Mouse (Mus musculus) CD8-positive naive resting alpha-beta T cell, adult 2 months (primary cell): Measurements from ENCODE around the gene Cdh22.

Source experiments
- DNase-seq, 2 experiments: peaks; one replicate each; pipeline ENCODE4 v3.0.0; 2022; ENCODE audit warnings: low read depth in 2 of 2, low spot score in 2 of 2

Gene Cdh22

DNA sequence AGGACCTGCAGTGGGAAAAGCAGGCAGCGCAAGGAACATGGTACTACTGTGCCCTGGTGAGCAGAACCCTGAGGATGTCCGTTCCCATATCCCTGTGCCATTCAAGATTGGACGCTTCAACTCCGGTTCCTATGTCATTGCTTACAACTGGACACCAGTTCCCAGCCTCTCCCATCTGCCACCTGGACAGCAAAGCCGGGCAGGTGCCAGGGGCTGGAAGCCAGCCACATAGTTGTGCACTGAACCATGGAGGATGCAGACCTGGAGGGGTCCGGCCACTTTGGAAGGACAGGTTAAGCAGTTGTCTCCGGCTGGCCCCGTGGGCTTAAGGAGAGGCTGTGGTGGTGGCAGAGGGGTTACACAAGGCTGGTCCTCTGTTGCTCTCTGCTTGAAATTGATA lies 17.7 kb upstream of the Cdh22 start:
- DNase-seq, result no peak

DNA sequence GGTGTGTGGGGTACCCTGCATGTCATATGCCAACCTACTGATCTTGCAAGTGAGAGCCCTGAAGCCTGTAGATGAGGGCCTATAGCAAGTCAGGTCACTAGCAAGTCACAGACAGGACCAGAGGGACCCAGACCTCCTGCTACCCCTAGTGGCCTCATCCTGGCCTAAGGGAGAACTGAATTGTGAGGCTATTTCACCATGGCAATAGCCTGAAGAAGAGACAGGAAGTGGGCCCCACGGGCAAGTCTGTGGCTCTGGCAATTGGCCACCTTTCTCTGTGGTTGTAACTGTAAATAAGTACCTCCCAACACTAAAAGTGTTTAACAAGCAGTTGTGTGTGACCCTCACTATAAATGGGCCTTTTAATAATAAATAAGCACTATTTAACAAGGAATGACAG lies 16.2 kb upstream of the Cdh22 start:
- no peak for DNase-seq

DNA sequence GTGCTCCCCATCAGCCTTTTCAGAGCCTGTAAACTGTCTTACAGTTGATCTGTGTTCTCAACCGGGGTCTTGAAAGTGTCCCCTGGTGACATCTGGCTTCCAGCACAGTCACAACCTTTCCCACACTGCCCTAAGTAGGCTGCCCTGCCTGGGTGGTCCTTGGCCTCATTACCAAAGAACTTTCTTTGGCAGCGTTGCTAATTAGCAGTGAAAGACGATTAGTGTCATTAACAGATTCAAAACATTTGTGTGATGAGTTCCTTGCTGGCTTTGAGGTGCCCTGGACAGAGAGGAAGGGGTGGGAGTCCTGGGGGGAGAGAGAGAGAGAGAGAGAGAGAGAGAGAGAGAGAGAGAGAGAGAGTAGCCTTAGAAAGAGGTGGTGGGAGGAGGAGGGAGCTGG lies 14.3 kb upstream of the Cdh22 start:
- DNase-seq, result no peak

DNA sequence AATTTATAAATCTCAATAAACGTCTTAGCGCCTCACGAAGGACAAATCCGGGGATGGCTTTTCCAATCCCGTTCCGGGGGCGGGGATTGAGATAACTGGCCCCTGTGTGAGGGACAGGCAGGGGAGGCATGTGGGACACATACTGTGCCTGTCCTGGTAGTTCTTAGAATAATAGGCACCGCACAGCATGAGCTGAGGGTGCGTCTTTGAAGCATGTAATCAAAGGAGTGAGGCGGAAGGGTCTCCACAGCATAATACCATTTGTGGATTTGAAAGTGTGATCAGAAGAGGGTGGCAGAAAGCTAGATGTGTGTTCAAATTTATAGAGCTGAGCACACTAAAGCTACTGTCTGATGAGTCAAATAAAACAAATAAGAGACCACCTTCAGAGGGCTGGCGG lies 11.7 kb upstream of the Cdh22 start:
- no peak for DNase-seq

DNA sequence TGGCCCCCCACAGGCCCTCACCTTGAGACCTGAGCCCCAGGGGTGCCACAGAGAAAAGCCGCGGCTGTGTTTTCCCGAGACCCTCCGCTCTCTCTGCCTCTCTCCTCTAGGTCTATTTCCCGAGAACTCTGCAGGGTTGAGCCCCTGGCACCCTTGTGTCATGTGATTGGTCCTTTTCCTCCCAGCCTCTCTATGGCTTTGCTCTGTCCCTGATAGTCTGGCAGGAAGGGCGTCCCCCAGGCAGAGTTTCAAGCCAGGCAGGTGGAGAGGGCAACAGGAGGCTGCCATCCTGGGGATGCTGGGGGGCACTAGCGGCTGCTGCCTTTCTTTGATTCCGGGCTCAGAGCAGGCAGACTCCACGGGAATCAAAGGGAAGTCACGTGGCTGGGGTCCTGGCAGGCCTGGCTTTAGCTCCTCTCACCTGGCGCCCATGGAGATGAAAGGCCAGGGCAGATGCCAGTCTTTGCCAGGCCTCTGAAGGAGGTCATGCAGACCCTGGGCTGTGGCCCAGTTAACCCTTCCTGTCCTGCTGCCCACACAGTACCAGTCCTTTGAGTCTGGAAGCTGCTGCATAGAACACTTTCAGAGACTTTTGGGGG lies 8.6 kb upstream of the Cdh22 start:
- DNase-seq, result no peak

DNA sequence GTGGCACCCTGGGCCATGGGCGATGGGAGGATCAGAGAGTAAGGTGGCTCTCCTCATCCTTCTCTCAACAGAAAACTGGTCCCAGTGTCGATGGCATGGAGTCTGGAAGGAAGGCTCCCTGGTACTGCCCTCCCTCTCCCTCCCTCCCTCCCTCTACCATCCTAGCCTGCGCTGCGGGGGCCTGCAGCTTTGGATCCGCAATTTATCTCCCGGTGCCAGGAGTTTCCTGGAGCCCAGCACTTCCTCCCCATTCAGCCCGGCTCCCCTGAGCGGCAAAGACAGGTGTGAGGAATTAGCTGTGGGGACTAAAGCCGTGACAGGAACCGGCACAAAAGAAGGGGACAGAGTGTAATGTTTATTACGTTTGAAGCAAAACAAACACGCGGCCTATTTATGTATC lies 7.9 kb upstream of the Cdh22 start:
- DNase-seq, result no peak

DNA sequence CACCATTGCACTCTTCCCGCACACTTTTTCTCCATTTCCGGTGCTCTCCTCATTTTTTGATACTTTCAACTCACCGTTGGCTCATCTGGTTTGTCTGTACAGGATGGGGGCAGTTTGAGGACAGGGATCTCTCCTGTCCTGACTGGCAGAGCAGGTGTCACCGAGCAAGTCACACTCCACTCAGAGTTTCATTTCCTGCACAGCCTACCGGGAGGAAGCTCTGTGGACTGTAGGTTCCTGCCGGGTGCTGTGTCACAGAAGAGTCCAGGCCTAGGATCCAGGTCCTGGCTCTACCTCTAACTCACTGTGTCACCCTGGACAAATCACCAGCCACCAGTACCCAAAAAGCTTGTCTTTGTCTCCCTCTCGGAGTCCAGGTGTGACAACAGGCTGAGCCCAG lies 7.1 kb upstream of the Cdh22 start:
- DNase-seq, result no peak

DNA sequence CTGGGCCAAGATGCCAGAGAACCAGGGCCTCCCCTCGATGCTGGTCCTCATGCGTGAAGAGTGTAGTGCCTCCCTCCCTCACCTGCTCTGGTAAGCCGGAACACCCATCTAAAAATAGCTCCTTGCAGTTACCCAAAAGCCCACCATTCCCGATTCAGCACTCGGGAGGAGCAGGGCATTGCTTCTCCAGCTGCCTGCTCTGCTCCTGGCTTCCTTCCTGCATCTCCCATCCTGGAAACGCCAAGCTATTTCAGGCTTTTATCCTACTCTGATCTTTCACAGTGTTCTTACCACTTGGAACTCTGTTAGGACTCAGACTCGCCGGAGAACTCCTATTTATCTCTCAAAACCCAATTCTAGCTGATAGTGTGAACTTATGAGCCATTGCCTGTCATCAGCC lies 5.7 kb upstream of the Cdh22 start:
- no peak for DNase-seq

DNA sequence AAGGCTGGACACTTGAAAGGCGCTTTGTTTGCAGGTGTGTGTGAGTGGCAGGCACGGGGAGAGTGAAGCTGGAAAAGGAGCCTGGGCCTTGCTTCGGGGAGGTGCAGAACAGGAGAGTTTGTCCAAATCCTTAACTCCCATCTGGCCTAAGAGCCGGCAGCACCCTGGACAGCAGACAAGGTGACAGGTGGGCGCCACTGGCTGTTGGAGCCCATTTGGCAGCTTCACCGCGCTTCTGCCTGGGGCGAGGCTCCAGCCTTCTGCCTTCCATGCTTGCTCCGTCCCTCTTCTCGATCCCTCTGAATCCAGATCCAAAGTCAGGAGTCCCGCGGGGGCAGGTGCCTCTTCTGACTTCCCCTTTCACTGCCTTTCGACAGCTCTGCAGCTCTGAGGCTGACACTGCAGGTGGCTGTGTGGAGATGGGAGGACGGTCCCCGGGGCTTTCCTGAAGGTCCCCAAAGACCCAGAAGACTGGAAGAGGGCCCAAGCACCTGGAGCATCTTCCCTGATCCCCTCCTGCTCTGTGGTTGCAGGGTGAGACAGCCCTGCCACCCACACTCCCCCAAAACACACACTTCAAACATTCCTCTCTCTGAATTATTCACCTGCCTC lies 5.0 kb upstream of the Cdh22 start:
- no peak for DNase-seq

DNA sequence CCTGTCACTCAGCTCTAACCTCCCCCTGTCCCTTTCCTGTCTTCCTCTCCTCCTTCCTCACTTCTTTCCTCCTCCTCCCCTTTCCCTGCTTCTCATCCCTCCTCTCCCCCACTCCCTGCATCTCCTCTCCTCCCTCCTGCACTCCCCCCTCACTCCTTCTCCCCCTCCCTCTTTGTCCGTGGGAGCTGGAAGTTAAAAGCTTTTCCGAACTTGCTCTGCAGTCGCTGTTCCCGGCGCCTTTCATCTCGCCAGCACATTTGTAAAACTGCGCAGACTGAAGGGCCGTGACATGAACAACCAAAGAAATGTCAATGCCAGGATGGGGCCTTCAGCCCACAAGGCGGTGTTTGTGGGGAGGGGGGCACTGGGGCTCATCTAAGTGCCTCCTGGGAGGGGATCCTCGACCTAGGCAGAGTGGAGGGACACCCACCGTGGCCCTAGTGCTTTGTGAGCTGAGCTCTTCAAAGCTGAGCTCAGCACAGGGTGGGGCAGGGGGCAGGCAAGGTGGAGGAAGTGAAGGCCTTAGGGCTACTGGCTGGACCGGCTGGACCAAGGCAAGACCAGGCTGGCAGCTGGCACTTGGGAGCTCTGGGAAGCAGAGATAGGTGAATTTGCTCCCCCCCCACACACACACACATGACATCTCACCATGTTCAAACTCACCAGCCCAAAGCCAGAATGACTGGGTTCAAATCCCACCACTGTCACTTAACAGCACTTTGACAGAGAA lies 3.9 kb upstream of the Cdh22 start:
- DNase-seq, result no peak

DNA sequence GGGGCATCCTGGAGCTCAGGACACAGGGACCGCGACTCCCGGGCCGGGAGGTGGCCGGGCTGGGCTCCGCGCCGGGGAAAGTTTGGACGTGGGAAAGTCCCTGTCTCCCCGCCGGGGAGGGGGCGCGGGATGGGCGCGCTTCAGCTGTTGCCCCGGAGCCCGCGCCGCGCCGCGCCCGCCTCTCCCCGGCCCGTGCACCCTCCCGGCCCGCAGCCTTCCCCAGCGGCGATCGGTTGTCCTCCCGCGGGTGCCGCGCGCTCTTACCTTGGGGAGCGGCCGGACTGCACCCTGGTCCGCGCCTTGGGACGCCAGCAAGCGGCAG lies 401 bp downstream of the Cdh22 start:
- DNase-seq, result no peak

DNA sequence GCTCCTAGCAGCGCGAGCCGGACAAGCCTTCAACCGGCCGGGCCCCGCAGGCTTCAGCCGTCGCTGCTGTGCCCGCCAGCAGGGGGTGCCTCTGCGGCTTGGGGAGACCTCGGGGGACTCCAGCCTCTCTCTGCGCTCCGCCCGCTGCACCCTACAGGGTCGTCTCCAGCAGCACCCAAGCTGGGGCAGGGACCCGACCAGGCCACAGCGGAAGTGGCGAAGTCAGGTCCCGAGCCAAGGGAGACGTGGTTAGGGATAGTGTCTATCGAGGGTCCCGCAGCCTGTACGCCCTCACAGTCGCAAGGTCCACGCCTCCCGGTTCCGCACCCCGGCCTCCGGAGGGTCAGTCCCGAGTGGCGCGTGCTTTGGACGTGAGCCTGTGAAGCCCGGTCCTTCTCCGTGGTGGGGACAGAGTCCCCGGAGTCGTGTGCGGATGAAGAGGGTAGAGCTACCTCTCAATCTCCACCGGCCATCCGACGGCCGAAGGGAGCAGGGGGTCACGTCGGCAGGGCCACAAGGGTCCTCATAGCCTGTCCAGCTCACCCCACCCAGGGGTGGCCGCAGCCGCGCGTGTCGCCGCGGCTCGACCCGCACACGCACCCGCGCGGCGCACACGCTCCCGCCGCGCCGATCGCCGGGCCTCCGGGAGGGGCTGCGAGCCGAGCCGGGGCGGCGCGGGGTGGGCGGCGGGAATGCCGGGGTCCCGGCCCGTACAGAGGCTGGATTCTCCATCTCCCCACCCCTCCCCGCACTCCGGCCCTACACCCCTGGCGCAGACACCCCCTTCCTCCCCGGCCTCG lies 962 bp downstream of the Cdh22 start:
- DNase-seq, result peak; percentile 10 to 13

DNA sequence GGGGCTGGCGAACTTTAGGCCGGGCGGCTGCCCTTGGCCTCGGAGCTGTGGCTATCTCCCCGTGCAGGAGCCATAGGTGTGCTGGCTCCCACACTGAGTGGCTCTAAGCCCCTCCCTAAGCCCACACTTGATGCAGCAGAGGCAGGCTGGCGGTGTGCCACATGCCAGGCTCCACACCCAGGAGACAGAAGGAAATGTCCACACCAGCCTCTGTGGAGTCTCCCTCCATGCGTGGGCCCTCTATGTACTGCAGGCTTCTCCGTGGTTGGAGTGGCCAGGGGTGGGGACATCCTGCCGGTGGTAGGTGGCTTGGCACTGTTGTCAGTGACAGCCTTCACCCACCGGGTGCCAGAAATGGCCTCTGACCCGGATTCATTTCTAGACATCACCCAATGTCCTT lies 5.6 kb downstream of the Cdh22 start:
- no peak for DNase-seq

DNA sequence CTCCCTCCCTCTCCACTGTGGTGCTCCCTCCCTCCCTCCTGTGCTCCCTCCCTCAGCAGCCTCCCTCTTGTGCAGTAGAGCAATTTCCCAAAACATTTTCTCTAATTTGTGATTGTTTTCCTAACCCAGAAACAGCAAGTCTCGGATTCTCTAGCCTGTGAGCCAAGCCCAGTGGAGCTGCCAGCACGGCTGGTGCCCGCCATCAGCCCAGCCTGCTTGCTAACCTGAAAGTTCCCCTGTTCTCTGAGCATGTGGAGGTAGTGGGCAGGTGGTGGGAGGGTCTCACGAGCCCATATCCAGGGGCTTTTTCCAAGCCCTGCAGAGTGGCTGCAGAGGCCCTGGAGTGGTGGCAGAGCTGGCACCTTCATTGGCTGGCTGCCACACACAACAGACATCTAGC lies 10.8 kb downstream of the Cdh22 start:
- no peak for DNase-seq

DNA sequence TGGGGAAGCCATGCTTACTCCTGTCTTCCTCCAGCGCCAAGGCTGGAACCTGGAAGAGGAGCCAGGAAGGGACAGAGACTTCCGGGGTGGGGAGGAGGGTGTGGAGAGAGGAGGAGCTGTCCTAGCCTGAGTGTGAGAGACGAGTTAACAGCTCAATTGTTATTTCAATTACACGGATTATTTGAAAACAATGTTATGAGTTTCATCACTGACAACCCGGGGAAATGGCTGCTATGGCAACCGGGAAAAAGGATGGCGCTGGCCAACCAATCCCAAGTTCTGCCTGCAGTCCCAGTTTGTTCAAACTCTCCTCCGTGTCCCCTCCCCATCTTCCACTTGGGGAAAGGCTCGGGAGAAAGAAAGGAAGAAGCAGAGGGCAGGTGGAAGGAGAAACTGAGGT lies 12.7 kb downstream of the Cdh22 start:
- DNase-seq, result no peak

DNA sequence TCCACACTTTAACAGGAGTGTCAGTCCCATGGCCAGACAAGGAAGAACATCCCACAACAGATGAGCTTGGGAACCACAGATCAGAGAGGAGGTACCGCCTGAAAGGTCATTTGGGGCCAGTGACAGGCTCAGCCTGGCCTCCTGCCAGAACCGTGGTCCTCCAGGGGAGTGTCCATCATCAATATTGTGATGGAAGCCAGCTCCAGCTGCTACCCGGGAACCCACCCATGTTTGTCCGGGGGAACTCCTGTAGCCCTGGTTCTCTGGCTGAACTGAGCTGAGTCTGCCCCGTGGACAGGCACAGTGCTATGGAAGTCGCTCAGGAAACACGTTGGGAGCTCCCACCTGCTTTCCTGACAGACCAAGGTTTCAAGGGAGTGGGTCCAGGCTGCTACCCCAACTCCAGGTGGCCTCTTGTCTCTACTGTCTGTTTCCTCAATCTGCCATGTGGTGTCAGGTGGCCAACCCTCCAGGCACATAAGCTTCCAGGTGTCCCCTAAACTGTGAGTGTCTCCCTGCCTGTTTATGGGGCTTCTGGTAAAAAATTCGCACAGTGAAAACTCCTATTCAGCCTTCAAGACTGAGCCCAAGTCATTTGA lies 14.2 kb downstream of the Cdh22 start:
- DNase-seq, result no peak

DNA sequence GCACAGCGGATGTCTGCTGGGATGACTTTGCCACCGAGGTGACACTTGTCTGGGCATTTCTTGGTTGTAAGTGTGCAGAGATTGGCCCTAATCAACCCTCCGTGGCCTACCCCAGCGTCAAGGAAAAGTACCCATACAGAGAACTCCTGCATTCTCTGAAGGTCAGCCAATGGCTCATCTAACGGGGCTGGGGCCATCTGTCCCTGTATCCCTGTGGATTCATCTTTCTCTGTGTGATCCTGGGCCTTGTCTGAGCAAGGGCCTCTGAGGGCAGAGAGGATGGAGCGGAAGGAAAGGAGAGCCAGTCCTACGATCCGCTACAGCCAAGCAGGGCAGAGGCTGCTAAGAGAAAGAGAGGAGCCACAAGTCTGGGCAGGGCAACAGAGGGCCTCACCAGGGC lies 15.7 kb downstream of the Cdh22 start:
- DNase-seq, result no peak

DNA sequence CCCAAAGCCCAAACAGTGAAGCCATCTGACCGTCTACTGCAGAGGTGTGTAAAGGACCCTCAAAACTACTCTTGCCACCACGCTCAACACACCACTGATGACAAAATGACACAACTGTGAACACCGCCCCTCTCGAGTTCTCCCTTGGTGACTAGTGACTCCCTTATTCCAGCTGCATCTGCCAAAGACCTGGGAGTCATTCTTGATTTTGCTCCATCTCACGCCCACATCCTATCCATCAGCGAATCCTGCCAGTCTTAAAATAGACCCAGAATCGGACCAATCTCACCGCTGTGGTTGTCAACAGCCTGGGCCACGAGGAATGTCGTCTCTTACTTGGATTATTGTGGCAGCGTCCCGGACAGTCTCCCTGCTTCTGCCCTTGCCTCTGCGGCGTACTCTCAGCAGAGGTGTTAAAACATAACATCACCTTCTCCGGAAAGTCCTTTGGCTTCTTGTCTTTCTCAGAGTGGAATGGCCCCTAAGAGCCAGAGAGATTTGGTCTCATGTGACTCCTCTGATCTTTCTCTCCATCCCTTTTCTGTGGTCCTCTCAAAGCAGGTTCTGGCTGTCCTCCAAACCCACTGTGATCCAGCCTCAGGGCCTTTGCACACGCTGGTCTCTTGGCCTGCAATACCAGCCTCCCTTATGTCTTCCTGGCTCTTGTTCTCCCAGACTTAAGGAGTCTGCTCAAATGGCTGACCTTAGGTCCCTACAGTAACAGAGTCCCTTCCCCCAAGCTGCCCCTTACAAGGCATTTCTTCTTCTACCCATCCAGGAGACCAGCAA lies 17.1 kb downstream of the Cdh22 start:
- no peak for DNase-seq

DNA sequence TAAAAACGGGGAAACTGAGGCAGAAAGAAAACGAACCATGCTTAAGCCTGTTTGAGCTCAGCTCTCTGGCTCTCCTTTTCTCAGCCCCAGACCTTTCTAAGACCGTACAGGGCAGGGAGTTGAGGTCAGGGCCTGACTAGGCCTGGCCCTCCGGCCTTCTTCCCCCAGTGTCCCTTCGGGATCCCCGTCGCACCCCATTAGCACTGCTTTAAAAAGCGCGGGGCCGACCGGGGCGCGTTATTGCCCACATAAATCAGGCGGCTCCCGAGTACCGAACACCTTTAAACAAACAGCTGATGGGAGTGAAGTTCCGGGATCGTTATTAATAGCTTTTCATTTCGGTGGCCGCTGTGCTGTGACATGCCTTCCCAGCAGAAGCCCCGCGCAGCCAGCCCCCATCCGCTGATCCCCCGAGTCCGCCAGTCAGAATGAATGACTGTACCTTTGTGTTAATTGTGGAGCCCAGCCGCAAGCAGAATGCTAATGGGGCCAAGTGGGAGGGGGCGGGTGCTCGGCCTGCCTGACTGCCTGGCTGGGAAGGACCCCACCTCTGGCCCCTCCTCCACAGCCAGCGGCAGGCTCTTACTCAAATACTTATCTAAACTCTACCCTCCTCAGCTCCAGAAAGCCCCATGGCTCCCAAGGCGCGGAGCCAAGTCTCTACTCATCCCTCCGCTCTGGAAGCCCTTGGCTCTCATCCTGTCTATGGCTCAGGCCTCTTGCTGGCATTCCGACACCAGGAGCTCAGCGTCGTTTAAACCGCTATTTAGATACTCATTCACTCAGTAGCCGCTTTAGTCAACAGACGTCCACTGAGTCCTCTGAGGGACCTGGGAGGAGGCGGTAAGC lies 19.3 kb downstream of the Cdh22 start:
- DNase-seq, result no peak

DNA sequence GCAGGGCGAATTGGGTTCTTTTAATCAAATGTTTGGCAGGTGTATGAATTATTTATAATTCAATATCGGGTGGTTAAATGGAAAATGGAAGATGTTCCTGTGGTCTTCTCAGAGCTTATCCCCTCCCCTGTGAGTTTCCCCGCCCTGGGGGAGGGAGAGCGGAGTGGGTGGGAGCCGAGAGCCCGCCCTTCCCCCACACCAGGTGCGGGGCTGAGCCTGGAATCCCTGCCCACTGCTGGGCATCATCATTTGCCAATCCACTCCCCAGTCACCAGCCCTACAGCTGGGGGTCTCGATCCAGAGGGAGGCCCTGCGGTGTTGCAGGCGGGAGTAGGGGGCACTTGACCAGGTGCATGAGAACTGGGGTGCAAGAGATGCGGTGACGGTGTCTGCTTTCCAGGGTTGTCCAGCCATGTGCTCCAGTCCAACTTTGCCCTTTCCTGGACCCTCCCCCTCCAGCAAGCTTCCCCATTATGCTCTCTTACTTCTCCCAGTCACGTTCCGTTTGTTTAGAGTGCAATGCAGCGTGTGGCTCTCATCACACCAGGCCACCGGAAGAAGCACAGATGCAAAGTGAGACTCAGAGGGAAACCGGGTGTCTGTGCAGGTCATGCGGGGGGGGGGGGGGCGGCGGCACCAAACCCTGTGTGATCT lies 23.1 kb downstream of the Cdh22 start:
- no peak for DNase-seq
